Mouse (Mus musculus) embryonic facial prominence, embryonic 12.5 days (tissue): ENCODE data around the gene Rfc5. TPM values are rescaled to one million over a fixed set of nuclear protein-coding genes. Genes with fewer than 3 reads are reported as not detected.
"Not testable (repeated sequence)": the region's sequence is repeated elsewhere in the genome, so short reads cannot be mapped to it uniquely, and the experiment has no call there.

Source experiments
- ATAC-seq: fragments of 200-750 bp; cut with Nextera tagmentation; 2 replicates; pipeline ENCODE4 v1.8.0; 2017; ENCODE audit not compliant: insufficient number of reproducible peaks, insufficient read depth, low FRiP score, low TSS enrichment
- H3K27ac ChIP-seq: fragments of 300-500 bp; sonication (generic); 2 replicates; pipeline ENCODE4 v1.5.1; 2016; ENCODE audit warnings: mild to moderate bottlenecking
- H3K27me3 ChIP-seq: fragments of 300-500 bp; sonication (generic); 2 replicates; pipeline ENCODE4 v1.6.1; 2016; ENCODE audit warnings: mild to moderate bottlenecking, moderate library complexity
- H3K36me3 ChIP-seq: fragments of 300-500 bp; sonication (generic); 2 replicates; pipeline ENCODE4 v1.6.1; 2016; ENCODE audit warnings: mild to moderate bottlenecking
- H3K4me1 ChIP-seq: fragments of 300-500 bp; sonication (generic); 2 replicates; pipeline ENCODE4 v1.6.1; 2016
- H3K4me2 ChIP-seq: fragments of 300-500 bp; sonication (generic); replicated peaks from 2 replicates; pipeline ENCODE4 v1.6.1; 2016; ENCODE audit warnings: mild to moderate bottlenecking, moderate library complexity
- H3K4me3 ChIP-seq: fragments of 300-500 bp; sonication (generic); 2 replicates; pipeline ENCODE4 v1.5.1; 2016; ENCODE audit warnings: mild to moderate bottlenecking
- H3K9ac ChIP-seq: fragments of 300-500 bp; sonication (generic); 2 replicates; pipeline ENCODE4 v1.6.1; 2016; ENCODE audit warnings: mild to moderate bottlenecking, moderate library complexity
- H3K9me3 ChIP-seq: fragments of 300-500 bp; sonication (generic); 2 replicates; pipeline ENCODE4 v1.6.1; 2016; ENCODE audit warnings: mild to moderate bottlenecking, moderate library complexity
- WGBS: fragments of 180-500 bp; shearing (Covaris S2); methylation state at CpG from one replicate; pipeline ENCODE4 v1.1.7; 2016; 5-methylcytosine and 5-hydroxymethylcytosine counted together
- polyA plus RNA-seq: library from polyadenylated mRNA; unstranded; fragments of >200 nt; fragmentation: Nextera tagmentation; extraction: Ambion mirVana; gene quantifications from 2 replicates; pipeline ENCODE4 v1.2.1, GENCODE M21; 2016

Rfc5 gene
- polyA plus RNA-seq, 1 experiment from 2014 or later: 93.2 TPM

DNA sequence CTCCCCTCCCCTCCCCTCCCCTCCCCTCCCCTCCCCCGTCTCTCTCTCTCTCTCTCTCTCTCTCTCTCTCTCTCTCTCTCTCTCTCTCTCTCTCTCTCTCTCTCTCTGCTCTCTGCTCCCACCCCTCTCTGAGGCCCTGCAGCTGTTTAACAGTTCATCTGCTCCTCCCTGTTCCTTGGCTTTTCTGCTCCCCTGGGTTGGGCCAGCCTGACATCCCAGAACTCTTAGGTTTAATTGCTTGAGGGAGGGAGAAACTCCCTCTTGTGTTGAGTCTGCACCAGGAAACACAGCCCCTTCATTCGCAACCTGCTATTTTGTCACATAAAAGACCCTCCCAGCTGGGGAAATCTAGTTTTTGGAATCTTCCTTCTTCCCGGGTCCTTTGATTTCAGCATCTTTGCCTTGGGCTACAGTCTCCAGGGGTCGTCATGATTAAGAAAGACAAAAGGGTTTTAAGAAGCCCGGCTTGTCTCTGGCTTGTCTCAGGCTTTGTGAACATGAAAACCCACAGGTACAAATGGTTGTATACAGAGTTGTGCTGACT lies 9.2 kb upstream of the Rfc5 start:
- no peak for ATAC-seq
- no peak overlapping the region for H3K27ac ChIP-seq
- H3K9me3 ChIP-seq: no peaks in the 10 kb centered on the region
- H3K9ac ChIP-seq: no peak overlapping the region
- peaks cover 4% of the 10 kb centered on the region; the same call in 1 of the 2 replicates for H3K4me1 ChIP-seq
- no peak overlapping the region for H3K4me2 ChIP-seq
- 11% methylated on average over 4 of the region's 5 CpGs for WGBS
- no peaks in the 10 kb centered on the region for H3K27me3 ChIP-seq
- no peak overlapping the region for H3K4me3 ChIP-seq
- no peaks in the 10 kb centered on the region for H3K36me3 ChIP-seq

DNA sequence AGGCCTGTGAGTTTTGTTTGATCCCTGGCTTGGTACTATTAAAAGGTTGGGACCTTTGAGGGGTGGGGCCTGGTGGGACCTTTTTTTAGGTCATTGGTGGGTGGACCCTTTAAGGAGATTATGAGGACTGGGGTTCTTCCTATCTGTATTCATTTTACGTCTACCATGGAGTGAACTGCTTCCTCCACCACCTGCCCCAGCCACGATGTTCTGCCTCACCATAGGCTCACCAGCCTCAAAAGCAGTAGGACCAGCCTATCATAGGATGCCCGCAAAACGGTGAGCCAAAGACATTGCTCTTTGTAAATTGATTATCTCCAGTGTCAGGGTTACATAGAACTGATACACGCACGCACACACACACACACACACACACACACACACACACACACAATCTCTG lies 8.5 kb upstream of the Rfc5 start:
- no peaks in the 10 kb centered on the region for H3K9me3 ChIP-seq
- 81% methylated on average over 6 of the region's 6 CpGs for WGBS
- no peak overlapping the region for H3K27ac ChIP-seq
- no peak overlapping the region for H3K4me3 ChIP-seq
- ATAC-seq: no peak
- no peaks in the 10 kb centered on the region for H3K27me3 ChIP-seq
- peaks cover 4% of the 10 kb centered on the region; the same call in 1 of the 2 replicates for H3K4me1 ChIP-seq
- H3K36me3 ChIP-seq: no peaks in the 10 kb centered on the region
- H3K9ac ChIP-seq: no peak overlapping the region
- H3K4me2 ChIP-seq: no peak overlapping the region

DNA sequence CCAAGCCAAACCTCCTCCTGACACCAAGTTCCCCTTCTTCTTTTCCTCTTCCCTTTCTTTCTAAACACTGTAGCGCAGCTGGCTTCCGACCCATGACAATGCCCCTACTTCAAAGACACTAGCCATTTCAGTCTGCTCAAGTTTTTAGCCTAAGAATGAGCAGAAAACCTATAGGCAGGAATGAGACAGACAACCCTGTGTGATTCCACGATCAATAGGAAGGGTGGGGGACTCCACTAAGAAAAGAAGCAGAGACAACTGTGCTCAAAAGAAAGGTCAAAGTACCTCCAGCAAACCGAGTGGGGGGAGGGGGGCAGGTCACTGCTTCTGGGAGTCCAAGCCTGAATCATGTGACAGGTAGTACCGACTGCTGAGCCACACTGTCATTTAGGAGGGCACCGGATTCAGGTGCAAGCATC lies 7.8 kb upstream of the Rfc5 start:
- Histone ChIP-seq H3K27me3 (no peaks in the 10 kb centered on the region), H3K36me3 (no peaks in the 10 kb centered on the region), H3K4me2 (no peak overlapping the region), H3K9ac (no peak overlapping the region), H3K4me3 (no peak overlapping the region), H3K27ac (no peak overlapping the region), H3K9me3 (0 out of 2 replicates have a peak, but pooled peaks cover 1% of the 10 kb centered on the region), H3K4me1 (peaks cover 4% of the 10 kb centered on the region; the same call in 1 of the 2 replicates)
- no peak for ATAC-seq
- WGBS: 63% methylated on average over 6 of the region's 6 CpGs

DNA sequence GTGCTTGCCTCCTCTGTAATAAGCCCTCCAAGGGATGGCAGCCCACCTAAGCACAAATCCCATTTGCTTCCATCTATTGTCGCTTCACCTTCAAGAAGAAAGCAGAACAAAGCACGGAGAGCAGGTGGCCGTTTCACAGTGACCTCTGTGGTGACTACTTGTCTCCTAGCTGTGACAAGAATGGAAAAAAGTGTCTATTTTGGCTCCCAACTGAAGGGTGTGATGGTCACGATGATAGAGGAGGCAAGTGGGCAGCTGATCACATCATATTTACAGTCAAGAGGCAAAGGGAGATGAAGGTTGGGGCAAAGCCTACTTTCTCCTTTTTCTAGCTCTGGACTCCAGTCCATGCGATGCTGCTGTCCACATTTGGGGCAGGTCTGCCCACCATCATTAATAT lies 7.0 kb upstream of the Rfc5 start:
- 0 out of 2 replicates have a peak, but pooled peaks cover 2% of the 10 kb centered on the region for H3K9me3 ChIP-seq

DNA sequence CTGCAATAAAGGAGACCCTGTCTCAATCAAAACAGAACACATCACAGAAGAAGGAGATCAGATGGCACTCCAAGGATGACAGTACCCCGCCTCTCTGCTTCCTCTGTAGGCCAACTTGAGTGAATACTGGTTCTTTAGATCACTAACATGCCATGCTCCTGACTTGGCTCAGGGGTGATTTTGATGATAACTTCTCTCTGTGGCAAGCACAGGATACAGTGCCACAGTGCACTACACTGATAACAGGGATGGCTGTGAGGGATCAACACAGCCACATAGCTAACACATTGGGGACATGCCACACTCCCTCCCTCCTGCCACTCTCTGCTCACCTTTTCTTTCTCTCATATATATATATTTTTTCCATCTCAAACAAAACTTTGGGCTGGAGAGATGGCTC lies 2.0 kb upstream of the Rfc5 start:
- H3K36me3 ChIP-seq: no peaks in the 10 kb centered on the region
- H3K4me3 ChIP-seq: no peak overlapping the region
- H3K27ac ChIP-seq: no peak overlapping the region
- 0 out of 2 replicates have a peak, but pooled peaks cover 2% of the 10 kb centered on the region for H3K9me3 ChIP-seq
- H3K27me3 ChIP-seq: no peaks in the 10 kb centered on the region
- 0 out of 2 replicates have a peak, but pooled peaks cover 9% of the 10 kb centered on the region for H3K4me1 ChIP-seq
- H3K4me2 ChIP-seq: no peak overlapping the region
- no peak overlapping the region for H3K9ac ChIP-seq
- WGBS: 90% methylated on average over 1 of the region's 1 CpGs
- no peak for ATAC-seq

More for the DNA sequence above, 7.0 kb upstream of the Rfc5 start:
- ATAC-seq: no peak
- Histone ChIP-seq H3K4me3 (no peak overlapping the region), H3K4me1 (peaks cover 4% of the 10 kb centered on the region; the same call in 1 of the 2 replicates), H3K27me3 (no peaks in the 10 kb centered on the region), H3K27ac (no peak overlapping the region), H3K9ac (no peak overlapping the region), H3K4me2 (no peak overlapping the region), H3K36me3 (no peaks in the 10 kb centered on the region)
- WGBS: 88% methylated on average over 5 of the region's 5 CpGs

DNA sequence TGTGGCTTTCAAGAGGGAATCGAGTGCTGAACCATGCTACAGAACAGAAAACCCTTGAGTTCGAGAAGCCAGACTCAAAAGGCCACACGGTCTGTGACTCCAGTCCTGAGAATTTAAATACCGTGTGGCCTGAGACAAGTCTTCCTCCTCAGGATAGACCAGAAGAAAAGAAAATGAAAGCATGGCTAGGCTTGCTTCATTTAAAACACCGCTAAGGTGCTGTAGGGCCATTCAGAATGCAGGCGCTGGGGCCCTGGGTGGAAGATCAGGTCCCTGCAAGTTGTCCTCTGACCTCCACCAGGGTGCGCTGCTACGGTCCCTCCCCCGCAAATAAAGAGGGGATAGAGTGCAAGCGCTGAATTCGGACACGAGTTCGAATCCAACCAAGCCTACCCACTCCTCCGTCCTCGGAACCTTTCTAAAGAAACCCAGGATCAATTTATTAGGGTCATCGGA lies 523 bp downstream of the Rfc5 start:
- 0 out of 2 replicates have a peak overlapping the region, but pooled peaks have one; percentile 65 for H3K27ac ChIP-seq
- peaks cover 18% of the 10 kb centered on the region for H3K36me3 ChIP-seq
- H3K27me3 ChIP-seq: no peaks in the 10 kb centered on the region
- 0 out of 2 replicates have a peak, but pooled peaks cover 2% of the 10 kb centered on the region for H3K9me3 ChIP-seq
- 0 out of 2 replicates have a peak, but pooled peaks cover 9% of the 10 kb centered on the region for H3K4me1 ChIP-seq
- WGBS: 12% methylated on average over 16 of the region's 16 CpGs
- H3K4me2 ChIP-seq: peak overlapping the region; percentile 62
- H3K4me3 ChIP-seq: peak overlapping the region; percentile 83
- peak overlapping the region; percentile 86 for H3K9ac ChIP-seq
- ATAC-seq: no peak

DNA sequence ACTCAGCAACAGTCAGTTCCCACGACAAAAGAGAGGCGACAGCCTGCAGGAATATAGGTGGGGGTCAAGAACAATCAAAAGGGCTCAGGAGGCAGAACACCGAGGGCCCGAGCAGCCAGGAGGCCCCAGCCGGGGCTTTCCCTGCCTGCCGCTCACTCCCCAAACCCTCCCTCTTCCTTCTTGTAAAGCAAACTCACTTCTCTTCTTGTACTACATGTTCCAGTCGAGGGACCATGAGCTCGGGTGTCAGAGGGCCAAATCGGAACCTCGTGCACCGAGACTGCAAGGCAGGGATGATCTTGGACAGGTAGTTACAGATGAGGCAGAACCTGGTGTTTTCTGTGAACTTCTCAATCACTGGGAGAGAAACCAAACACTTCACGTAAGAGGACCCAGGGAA lies 5.6 kb downstream of the Rfc5 start:
- ATAC-seq: no peak
- Histone ChIP-seq H3K27ac (no peak overlapping the region), H3K36me3 (peaks cover 65% of the 10 kb centered on the region), H3K4me2 (no peak overlapping the region), H3K4me3 (no peak overlapping the region), H3K9me3 (no peaks in the 10 kb centered on the region), H3K4me1 (0 out of 2 replicates have a peak, but pooled peaks cover 7% of the 10 kb centered on the region), H3K27me3 (no peaks in the 10 kb centered on the region), H3K9ac (no peak overlapping the region)
- 76% methylated on average over 12 of the region's 12 CpGs for WGBS

DNA sequence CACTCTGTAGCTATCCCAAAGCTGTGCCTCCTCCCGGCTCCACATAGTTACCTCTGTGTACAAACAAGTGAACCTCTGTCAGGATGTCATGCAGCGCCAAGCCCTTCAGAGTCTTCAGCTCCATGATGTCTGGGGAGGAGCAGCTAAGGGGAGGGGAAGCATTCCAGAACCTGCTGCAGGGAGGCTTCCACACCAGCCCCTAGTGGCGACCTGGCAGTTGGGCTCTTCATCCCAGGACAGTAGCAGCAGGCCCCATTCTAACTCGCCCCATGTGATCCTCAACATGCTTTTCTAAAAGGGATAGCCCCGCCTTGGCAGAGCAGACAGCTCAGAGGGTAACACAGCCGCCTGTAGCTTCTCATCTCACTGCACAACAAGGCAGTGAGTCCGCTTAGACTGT lies 7.1 kb downstream of the Rfc5 start:
- H3K9ac ChIP-seq: no peak overlapping the region
- H3K27ac ChIP-seq: no peak overlapping the region
- no peaks in the 10 kb centered on the region for H3K9me3 ChIP-seq
- 90% methylated on average over 7 of the region's 7 CpGs for WGBS
- H3K4me3 ChIP-seq: no peak overlapping the region
- no peak overlapping the region for H3K4me2 ChIP-seq
- no peaks in the 10 kb centered on the region for H3K4me1 ChIP-seq
- peaks cover 75% of the 10 kb centered on the region for H3K36me3 ChIP-seq
- no peaks in the 10 kb centered on the region for H3K27me3 ChIP-seq
- no peak for ATAC-seq

DNA sequence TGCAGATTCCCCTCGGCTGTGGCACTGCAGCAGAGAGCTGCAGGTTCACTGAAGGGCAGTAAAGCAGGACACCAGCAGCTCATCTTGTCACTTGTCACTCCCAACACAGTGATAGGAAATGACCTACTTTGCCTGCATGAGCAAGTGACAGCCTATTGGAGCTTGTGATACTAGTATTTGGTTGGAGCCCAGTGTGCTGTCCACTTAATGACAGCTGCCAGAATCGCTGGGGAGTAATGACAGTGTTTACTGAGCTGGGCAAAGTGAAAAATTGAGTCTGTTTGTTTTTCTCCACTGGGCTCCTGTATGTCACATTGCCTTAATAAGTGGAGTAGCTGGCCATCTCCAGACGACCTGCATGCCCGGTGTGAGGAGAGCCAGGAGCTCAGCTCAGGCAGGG lies 8.6 kb downstream of the Rfc5 start:
- H3K4me2 ChIP-seq: no peak overlapping the region
- no peak overlapping the region for H3K9ac ChIP-seq
- no peaks in the 10 kb centered on the region for H3K9me3 ChIP-seq
- no peak for ATAC-seq
- no peak overlapping the region for H3K27ac ChIP-seq
- WGBS: 90% methylated on average over 4 of the region's 4 CpGs
- no peaks in the 10 kb centered on the region for H3K4me1 ChIP-seq
- no peaks in the 10 kb centered on the region for H3K27me3 ChIP-seq
- H3K4me3 ChIP-seq: no peak overlapping the region
- H3K36me3 ChIP-seq: peaks cover 87% of the 10 kb centered on the region

DNA sequence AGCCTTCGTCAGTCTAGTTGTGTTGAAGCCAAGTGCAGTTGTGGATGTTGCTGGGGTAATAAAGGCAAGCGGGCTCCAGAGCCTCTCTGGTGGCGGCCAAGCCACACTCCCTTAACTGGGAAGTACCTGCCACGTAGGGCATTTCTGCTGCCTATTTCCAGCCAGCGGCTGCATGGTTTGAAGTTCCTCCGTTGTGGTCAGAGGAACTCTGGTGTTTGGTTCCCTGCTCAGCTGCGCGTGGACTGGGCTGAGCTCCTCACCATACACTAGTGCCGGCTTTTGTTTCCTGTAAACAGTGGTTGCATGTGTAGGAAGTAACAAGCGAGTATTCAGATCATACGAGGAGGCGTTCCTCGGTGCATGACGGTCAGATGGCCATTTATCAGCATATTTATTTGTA lies 11.1 kb downstream of the Rfc5 start:
- not testable (repeated sequence) for H3K27ac ChIP-seq, H3K4me3 ChIP-seq, H3K9me3 ChIP-seq, H3K4me2 ChIP-seq, H3K27me3 ChIP-seq, ATAC-seq, H3K4me1 ChIP-seq, H3K9ac ChIP-seq
- 92% methylated on average over 14 of the region's 14 CpGs for WGBS
- peaks cover 78% of the 10 kb centered on the region for H3K36me3 ChIP-seq

DNA sequence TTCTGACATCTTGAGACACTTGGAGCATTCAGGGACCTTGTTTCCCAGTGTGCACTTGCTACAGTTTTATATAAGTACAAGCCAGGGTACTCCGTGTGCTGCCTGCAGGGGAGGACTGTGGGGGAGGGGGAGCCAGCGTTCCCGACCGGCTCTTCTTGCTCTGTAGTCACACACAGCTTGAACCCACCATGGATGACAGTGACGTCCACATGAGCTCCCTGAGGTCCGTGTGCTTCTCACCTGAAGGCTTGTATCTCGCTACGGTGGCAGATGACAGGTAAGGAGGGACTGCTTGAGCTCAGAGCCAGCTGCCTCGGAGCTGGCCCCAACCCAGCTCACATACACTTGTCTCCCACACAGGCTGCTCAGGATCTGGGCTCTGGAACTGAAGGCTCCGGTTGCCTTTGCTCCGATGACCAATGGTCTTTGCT lies 12.5 kb downstream of the Rfc5 start:
- Histone ChIP-seq H3K36me3 (peaks cover 78% of the 10 kb centered on the region), H3K9ac (no peak overlapping the region), H3K27ac (no peak overlapping the region), H3K4me2 (no peak overlapping the region), H3K4me1 (no peaks in the 10 kb centered on the region), H3K4me3 (no peak overlapping the region), H3K27me3 (no peaks in the 10 kb centered on the region), H3K9me3 (no peaks in the 10 kb centered on the region)
- no peak for ATAC-seq
- 75% methylated on average over 11 of the region's 11 CpGs for WGBS

DNA sequence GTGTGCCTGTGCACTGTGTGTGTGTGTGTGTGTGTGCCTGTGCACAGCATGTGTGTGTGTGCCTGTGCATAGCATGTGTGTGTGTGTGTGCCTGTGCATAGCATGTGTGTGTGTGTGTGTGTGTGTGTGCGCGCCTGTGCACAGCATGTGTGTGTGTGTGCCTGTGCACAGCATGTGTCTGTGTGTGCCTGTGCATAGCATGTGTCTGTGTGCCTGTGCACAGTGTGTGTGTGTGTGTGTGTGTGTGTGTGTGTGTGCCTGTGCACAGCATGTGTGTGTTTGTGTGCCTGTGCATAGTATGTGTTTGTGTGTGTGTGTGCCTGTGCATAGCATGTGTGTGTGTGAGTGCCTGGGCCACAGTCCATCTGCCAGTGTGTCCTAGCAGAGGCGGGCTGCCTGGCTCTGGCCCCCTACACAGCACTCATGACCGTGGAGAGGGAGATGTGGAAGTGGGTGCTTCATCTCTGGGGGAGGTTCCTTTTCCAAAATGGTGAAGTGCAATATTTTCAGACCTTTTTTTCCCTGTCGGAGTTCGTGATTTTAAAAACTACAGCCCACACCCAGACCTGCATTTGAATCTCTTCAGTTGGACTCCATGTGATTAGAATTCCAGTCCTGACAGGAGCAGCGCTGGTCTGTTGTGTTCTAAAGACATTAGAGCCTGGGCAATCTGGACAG lies 14.3 kb downstream of the Rfc5 start:
- Histone ChIP-seq H3K27me3 (no peaks in the 10 kb centered on the region), H3K36me3 (peaks cover 75% of the 10 kb centered on the region), H3K4me1 (no peaks in the 10 kb centered on the region), H3K4me2 (no peak overlapping the region), H3K27ac (no peak overlapping the region), H3K4me3 (no peak overlapping the region), H3K9ac (no peak overlapping the region), H3K9me3 (no peaks in the 10 kb centered on the region)
- ATAC-seq: no peak
- 89% methylated on average over 7 of the region's 7 CpGs for WGBS
